Mouse (Mus musculus) T-helper 17 cell (primary cell): ENCODE measurements around the gene Rps21.

Experiments used
- in situ Hi-C, 2 experiments: fragments of 300-600 bp; cut with MboI, MseI; formaldehyde crosslinking; loops; 1 replicate in 1 of 2; 2 replicates in 1 of 2; pipeline ENCODE4 v1.15.1; 2025; ENCODE audit warnings: high pct_unique_total_duplicates in 2 of 2

Rps21 gene

DNA sequence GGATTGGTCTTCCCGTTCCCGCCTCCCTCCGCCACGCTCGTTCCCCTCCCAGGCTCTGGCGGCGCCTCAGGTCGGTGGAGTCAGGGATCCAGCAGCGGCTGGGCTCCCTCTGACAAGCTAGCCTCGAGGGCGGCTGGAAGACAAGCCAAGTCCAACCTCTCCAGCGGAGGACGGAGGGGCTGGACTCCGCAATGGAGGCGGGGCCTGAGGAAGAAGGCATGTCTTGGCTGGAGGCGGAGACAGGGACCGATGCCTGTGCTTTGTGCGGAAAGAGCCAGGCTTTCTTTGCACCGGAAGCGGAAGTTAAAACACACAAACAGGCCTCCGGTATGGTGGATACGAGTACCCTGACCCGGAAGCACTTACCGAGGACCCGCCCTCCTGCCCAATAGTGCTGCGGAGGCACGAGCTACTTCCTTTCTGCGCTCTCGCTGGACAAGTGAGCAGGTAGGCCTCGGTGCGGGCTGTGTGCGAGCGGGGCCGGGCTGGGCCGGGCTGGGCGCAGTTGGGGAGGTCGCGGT, at the start of gene Rps21:
Rps21 (plus strand) TSS at position 377 of the 521 bp plus-strand sequence.
- in situ Hi-C loops: loop anchor here (5.0 to 10.0 kb wide), 3 partner anchors 212 to 332 kb away; partner anchors contain the start of genes Psma7 (in 1 of the 2) and Ss18l1 (in 1 of the 2)

DNA sequence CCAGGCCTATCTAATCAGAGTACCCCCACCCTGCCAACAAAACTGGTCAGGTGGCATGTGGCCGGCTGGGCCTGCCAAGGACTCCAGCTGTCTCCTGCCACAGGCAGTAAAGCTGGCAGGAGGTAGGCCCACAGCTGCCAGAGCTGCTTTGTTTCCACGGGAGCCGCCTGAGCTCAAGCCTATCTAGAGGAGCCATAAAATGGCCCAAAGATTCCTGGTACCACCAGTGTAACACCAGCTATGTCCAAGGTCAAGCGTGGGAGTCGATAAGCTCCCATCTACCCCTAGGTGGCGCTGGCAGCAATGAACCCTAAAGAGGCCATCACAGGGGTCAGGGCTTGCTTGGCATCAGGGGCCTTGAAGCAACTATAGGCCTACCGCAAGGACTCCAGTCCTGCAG, 49.3 kb upstream of the Rps21 start:
- in situ Hi-C loops: no loop called here

DNA sequence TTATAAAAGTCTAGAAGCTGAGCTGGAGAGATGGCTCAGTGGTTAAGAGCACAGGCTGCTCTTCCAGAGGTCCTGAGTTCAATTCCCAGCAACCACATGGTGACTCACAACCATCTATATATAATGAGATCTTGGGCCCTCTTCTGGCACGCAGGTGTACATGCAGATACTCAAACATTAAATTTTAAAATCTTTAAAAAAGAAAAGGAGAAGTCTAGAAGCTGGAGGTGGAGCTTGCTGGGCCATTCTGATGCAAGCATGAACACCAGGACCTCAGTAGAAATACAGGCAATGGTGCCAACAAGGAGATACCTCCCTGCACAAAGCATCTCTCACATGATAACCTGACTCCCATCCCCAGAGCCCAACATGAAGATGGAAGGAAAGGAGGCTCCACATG, 48.2 kb upstream of the Rps21 start:
- in situ Hi-C loops: no loop called here

DNA sequence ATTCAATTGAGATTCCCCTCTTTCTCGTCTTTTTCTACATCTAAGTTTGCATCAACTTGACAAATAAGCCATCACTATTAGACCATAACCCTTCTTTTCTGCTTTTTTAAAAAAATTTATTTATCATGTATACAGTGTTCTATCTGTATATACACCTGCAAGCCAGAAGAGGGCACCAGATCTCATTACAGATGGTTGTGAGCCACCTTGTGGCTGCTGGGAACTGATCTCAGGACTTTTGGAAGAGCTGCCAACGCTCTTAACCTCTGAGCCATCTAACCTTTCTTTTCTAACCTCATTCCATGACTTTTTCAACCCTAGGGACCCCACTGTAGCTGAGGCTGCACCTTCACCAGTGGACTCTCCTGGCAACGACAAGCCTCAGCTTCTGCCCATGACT, 44.9 kb upstream of the Rps21 start:
- in situ Hi-C loops: no loop called here

DNA sequence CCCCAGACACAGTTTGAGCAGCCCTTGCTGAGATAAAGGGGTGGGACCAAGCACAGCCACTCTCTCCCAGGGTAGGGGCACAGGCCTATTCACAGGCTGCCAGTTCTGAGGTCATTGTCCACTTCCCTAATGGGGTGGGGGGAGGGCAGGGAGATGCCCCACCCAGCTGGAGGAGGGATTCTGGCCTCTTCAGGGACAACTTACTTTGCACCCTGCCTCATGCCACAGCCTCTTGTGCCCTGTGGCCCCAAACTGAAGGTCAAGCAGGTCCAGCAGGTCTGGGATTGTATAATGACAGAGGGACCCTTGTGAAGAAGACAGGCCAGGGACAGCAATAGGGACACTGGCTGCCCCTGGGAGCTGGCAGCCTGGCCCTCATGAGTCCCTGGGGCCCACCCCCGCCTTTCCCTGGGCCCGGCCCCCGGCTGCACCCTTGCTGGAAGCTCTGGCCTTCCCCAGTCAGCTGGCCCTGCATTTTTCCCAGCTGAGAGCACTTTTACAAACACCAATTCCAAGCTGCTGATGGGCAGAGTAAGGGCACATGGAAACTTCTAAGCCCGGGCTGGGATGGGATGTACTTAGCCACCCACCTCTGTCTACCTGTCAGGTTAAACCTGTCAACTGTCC, 42.7 kb upstream of the Rps21 start:
- in situ Hi-C loops: no loop called here

DNA sequence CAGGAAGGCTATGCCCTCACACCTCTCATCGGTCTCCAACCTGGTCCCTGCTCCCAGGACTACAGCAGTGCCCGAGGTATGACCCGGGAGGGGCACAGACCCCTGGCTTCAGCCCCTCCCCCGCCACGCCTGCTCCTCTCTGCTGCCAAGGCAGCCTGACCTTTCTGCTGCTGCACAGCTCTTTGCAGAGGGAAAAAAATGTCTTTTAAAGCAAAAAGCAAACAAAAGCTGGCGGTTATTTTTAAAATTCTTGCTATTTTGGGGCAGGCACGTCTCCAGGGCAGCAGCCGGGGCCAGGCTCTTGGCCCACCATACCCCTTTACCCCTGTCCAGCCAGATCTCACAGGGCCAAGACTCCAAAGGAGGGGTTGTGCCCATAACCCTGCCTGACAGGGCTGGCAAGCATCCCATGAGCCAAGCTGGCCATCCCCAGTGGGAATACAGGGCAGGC, 42.1 kb upstream of the Rps21 start:
- in situ Hi-C loops: no loop called here

DNA sequence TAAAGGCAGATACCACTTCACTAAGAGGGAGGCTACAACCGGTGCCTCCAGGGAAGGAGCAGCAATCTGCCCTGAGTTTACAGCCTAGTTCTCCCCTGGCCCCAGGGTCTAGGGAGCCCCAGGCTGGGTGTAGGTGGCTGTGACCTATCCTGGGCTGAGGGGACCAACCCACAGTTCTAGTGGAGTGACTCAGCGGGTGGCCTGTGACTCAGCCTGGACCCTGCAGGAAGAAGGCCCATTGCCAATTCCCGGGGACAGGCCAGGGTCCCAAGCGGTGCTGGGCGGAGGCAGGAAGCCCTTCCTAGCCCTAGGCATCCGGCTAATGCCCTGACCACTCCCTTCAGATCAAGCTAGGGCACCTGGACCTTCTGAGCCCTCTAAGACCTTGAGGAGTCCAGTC, 41.2 kb upstream of the Rps21 start:
- in situ Hi-C loops: no loop called here

DNA sequence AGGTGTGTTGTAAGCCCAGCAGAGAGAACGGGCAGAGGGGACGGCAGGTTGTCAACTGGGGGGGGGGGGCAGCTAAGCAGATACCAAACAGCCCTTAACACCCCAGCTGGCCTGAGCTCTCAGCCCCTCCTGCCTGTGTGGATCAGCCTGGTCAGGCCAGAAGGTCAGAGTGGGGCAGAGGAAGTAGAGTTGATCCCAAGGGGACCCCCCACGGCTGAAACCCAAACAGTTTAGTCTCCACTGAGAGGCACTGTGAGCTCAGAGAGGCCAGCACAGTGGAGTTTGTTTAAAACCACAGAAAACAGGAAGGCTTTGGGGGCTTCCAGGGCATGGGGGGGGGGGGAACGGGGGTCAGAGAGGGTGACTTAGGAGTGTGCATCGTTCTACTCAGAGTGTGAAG, 40.3 kb upstream of the Rps21 start:
- in situ Hi-C loops: no loop called here

DNA sequence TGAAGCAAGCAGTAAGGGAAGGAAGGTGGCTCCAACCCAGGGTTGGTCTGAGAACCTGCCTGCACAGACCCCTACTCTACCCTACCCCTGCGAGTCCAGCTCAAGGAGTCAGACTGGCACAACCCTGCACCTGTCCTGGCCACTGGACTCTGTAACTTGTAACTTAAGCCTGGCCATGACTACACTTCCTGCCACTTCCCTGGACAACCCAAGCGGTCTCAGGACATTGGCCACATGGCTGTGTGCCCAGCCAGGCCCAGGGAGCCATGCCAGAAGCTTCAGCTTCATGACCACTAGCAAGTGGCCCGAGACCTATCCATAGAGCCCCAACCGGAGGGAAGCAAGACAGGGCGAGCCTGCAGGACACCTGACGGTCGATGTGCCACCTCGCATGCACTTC, 39.6 kb upstream of the Rps21 start:
- in situ Hi-C loops: no loop called here

DNA sequence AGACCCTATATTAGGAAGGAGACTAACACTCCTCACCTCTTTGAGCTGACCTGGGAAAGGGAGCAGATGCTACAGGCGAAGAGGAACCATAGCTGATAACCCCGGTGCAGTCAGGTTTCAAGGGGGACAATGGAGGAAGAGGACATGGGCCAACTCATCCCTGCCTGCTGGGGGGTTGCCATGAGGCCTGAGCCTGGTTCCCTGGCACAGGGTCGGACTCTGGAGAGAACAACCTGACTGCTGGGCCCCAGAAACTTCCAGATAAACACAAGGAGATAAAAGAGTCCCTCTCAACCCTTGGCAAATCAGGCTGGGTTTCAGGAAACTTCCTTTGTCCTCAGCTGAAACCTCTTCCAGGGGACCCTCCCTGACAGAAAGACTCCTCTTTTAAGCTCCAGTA, 38.9 kb upstream of the Rps21 start:
- in situ Hi-C loops: no loop called here

DNA sequence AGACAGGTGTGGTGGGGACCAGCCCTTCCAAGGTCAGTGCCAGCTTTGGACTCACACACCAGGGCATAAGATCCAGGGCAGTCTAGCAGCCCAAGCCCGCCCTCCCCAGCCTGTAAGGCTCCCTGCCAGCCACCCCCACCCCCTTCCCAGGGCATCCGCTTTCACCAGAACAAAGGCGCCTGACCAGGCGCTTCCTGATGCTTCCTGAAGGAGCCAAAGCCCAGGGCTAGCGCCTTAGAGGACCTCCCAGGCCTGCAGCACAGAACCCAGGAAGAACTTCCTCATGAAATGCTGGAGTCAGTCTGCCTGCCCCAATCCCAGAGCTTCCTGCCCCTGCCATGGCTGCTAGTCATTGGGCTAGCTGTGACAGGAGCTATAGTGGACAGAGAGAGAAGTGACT, 38.5 kb upstream of the Rps21 start:
- in situ Hi-C loops: no loop called here

DNA sequence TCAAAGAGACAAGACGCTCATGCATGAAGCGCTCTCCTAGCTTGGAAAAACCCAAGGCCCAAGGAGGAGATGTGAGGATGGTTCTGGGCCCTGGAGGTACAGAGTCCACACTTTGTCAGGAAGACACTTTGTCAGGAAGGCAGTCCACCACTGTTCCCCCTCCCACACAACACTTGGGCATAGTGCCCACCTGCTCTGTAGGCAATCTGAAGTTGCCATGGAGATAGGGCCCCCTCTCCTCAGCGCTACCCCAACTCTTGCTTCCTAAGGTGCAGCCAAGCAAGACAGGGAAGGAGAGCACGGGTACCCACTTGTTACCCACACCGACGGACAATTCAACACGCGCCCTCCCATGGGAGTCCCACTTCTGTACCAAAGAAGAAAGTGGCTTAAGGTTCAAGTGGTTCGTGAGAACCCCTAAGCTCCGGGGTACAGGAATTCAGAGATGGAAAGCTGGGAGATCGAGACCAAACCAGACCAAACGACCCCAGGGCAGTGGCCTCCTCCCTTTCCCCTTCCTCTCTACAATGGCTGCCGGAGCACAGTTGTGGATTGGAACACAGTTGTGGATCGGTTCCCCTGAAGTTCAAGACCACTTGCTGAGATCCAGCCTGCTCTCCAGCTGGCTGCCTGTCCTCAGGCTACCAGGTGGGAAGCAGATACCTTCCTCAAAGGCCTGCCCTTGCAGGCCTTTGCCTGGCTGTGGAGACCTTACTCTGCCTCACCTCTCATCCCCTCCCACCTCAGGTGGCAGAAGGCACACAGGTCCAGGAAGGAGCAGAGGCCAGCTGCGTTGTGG, 37.8 kb upstream of the Rps21 start:
- in situ Hi-C loops: no loop called here

DNA sequence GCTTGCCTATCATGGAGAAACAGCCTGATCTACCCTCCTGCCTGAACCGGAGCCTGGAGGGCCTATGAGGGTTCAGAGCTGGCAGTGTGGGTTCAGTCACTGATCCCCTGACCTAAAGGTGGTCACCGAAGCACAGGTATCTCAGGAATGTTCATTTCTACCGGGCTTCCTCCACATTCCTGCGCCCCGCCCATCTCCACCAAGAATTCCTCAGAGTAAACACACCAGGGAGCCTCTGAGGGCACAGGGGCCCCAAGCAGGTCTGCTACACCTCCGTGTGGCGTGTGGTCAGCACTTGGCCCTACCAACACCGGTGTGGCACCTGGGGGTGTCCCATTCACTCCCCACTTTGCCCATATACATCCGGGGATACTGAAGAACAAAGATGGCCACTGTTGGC, 37.0 kb upstream of the Rps21 start:
- in situ Hi-C loops: loop anchor here in 1 of 2 experiments (10.0 kb wide), 1 partner anchor 805 kb away; no protein-coding TSS in a partner anchor

DNA sequence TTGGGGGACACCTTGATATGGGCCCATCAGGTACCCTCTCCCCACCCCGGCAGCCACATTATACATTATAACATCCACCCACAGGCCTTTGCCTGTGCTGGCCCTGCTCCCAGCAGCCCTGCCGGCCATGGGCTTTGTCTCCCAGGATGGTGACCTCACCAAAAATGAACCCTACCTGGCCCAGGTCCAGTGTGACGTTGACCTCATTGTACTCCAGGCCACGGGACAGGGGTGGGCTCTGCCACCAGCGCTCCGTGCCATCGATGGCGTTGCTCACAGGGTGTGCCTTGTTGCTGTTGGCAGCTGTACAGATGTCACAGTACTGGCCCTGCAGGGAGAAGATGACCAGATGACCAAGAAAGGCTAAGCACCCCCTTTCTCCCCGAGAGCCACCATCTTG, 36.1 kb upstream of the Rps21 start:
- in situ Hi-C loops: loop anchor here in 1 of 2 experiments (10.0 kb wide), 1 partner anchor 806 kb away; no protein-coding TSS in a partner anchor

DNA sequence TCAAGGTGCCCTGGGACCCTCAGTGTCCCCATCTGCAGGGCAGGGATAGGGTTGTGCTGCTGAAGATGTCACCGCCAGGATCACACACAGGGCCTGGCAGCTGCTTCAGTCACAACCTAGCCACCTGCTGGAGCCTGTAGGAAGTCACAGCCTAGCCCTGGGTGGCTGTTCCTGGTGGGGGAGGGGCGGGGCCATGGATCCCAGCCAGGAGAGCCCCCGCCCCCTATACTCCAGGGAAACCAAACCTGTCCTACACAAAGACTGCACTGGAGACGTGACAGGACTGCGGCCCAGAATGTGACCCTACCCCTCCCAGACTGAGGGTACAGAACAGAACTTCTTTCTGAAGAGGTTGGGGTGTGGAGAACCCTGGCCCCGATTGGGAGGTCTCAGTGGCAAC, 34.9 kb upstream of the Rps21 start:
- in situ Hi-C loops: loop anchor here in 1 of 2 experiments (10.0 kb wide), 1 partner anchor 807 kb away; no protein-coding TSS in a partner anchor

DNA sequence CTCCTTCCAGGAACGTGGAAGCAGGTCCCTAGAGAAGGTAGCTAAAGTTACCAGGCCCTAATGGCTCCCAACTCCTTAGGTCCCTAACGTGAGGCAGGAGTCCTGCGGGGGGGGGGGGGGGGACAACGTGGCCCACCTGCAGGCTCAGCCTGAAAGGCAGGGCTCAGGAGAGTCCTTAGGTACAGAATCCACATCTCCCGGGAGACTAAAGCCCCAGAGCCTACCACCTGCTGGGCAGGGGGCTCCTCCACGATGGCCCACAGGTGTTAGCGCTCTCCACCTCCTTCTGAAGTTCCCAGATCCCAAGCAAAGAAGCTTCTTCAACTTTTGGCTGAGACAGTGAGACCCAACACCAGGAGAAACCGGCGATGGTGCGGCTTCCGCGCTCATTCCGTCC, 32.5 kb upstream of the Rps21 start:
- in situ Hi-C loops: loop anchor here in 1 of 2 experiments (10.0 kb wide), 1 partner anchor 810 kb away; no protein-coding TSS in a partner anchor

DNA sequence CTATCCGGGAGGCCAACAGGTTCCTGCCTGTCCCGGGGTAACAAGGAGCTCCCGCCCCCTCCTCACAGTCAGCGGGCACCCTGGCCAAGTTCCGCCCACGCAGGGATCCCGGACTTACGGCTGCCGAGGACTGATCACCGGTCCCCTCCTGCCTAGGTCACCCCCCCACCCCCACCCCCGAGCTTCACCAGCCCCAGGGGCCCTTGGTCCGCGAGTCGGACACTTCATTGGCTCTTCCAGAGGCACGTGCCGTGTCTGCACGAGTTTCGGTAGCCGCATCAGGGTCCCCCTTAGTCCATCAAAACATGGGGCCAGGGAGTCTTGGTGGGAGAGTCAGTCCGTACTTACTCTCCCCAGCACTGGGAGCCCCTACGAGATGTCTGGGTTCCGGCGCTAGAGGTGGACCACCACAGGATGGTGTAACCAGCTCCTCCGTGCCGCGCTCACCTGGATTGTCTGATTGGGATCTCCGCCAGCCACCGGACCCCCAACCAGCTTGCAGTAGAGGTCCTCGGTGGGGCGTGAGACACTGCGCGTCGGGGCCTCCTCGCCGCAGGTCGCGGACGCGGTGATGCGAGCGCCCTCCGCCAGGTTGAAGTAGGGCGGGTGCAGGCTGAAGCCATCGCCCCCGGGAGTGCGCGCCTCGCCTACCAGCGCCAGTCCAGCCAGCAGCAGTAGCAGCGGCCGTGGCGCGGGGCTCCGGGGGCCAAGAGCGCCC, 32.0 kb upstream of the Rps21 start:
- in situ Hi-C loops: loop anchor here in 1 of 2 experiments (10.0 kb wide), 1 partner anchor 810 kb away; no protein-coding TSS in a partner anchor

DNA sequence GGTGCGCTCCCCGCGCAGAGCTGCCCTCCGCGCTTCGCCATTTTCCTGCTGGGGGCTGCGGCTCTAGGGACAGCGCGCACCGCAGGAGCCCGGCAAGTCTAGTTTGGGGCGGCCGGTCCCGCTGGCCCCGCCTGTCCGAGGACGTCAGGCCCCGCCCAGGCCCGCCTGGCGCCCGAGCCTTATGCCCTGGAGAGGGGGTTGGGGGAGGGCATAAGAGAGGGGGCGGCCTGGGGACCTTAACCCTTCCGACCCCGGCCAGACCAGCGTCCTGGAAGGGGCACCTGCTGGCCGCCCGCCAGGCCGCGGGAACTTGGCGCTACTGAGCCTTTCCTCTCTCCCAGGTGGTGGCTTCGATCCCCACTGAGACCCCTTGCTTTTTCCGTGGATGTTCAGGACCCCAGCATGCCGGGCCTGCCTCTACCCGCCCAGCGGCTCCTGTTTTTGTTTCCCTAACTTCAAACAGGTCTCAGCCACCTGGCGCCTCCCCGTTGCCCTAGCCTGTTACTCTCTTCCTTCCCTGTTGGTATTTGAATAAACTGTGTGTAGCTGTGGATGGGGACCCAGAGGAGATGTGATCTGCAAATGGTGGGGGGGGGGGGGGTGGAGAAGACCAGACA, 31.3 kb upstream of the Rps21 start, which contains the start of gene Lama5:
Lama5 (minus strand) TSS at position 98 of the 617 bp plus-strand sequence.
- in situ Hi-C loops: loop anchor here in 1 of 2 experiments (10.0 kb wide), 1 partner anchor 811 kb away; no protein-coding TSS in a partner anchor

DNA sequence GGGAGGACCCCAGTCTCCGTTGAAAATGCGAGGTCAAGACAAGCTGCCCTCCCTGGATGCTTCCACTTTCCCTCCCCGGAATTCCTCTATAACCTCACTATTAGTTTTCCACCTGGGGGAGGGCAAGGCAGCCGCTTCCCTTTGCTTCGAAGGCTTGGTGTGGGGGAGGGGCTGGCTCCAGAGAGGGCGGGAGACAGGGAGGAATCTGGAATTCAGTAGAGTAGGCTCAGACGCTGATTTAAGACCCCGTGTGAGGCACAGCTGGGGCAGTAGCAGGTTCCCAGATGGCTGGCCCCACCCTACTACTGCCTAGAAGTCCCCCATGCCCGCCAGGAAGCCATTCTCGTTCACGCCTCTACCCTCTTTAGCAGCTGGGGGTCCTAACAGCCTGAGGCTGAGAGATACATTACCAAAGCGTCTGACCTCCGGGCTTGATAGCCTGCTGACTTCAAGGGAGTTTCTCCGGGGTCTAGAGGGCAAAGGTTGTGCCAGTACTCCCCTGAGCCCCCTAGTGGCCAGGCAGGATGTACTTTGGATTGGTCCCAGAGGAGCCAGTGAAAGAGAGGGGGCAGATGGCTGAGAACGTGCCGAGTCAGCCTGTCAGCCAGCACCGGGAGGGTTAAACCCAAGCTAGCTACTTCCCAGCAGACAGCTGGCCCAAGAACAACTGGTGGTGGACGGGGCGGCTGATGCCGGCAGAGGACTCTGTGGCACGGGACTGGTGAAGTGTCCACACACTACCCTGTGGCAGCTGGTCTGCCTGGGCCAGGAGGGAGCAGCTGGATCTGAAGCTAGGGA, 29.7 kb upstream of the Rps21 start:
- in situ Hi-C loops: loop anchor here in 1 of 2 experiments (10.0 kb wide), 1 partner anchor 813 kb away; no protein-coding TSS in a partner anchor

DNA sequence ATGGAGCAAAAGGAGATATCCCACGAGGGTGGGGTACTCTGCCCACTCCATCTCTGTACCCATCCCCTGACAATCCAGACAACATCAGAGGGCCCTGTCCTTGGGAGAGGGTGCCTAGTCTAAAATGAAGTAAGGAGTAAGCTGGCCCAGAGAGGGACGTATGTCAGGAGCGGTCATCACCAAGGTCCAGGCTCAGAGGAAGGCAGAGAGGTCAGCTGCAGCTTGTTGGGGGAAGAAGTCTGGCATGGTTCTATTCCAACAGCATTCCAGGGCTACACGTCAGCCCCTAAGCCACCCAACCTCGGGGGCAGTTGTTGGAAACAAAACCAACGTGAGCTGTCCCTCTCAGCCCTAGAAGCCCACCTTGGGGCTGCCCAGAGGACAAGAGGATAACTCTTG, 29.1 kb upstream of the Rps21 start:
- in situ Hi-C loops: loop anchor here in 1 of 2 experiments (10.0 kb wide), 1 partner anchor 813 kb away; no protein-coding TSS in a partner anchor
